Mouse (Mus musculus) gastrocnemius, postnatal 25 days (tissue): ENCODE measurements around the gene Slc2a12. TPM values are rescaled to one million over a fixed set of nuclear protein-coding genes. Genes with fewer than 3 reads are reported as not detected.

Experiments
- DNase-seq: peaks from one replicate; pipeline ENCODE4 v3.0.0; 2022
- microRNA-seq, 2 experiments: library from miRNA; unstranded; fragments of <30 nt; microRNA quantifications; one replicate each; pipeline ENCODE4 v1.2.0; 2021; ENCODE audit warnings: borderline replicate concordance in 2 of 2
- total RNA-seq, 2 experiments: library from RNA; stranded (reverse); gene quantifications; 1 replicate in 1 of 2; 2 replicates in 1 of 2; pipeline ENCODE4 v1.2.3; 2021

The Slc2a12 gene
- total RNA-seq, 2 experiments from 2014 or later: 9.9 to 11.6 TPM

- DNase-seq: no peak
Measured at GRCm38 (mm10) chr10:22728257-22728656, 83.4 kb downstream of the Slc2a12 start.

DNA sequence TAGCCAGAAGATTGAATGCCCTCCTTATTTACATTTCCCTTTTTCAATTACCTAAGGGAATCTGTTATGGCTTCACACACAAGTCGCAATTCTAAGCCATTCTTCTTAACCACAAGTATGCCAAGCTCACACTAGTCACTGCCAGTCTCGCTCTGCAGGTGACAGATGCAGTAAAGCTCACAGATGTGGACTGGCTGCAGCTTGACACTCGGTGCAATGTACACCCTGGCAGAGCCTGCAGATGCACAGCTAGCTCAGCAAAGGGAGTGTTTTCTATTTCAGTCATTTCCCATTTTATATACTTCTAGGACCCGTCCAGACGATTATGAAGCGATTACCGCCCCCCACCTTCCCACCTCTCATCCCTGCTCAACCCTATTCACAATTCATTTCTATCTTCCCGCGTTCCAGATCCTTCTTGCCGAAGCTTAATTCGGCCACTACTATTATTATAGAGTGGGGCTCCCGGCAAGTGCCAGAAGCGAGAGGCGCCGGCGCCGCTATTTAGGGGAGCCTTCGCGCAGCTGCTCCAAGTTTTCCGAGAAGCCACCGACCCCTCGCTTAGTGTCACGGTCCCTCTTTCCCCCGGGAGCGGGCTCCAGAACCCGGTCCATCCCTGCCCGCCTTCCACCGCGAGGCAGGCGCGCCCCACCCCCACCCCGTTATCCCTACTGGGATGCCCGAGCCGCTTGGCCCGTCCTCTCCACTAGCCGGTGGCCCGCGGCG, 85.6 kb downstream of the Slc2a12 start:
- no peak for DNase-seq

DNA sequence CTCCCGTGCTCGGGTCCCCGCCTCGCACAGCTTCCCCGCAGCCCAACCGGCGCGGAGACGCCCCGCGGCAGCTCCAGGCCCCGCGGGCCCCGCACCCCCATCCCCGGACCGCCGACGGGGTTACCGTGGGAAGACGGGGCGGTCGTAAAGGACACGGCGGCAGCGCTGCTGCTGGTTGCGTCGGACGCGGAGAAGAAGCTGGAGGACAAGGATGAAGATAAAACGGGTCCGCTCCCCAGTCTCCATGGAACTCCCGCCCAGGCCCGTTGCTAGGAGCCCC, 86.1 kb downstream of the Slc2a12 start:
- no peak for DNase-seq

DNA sequence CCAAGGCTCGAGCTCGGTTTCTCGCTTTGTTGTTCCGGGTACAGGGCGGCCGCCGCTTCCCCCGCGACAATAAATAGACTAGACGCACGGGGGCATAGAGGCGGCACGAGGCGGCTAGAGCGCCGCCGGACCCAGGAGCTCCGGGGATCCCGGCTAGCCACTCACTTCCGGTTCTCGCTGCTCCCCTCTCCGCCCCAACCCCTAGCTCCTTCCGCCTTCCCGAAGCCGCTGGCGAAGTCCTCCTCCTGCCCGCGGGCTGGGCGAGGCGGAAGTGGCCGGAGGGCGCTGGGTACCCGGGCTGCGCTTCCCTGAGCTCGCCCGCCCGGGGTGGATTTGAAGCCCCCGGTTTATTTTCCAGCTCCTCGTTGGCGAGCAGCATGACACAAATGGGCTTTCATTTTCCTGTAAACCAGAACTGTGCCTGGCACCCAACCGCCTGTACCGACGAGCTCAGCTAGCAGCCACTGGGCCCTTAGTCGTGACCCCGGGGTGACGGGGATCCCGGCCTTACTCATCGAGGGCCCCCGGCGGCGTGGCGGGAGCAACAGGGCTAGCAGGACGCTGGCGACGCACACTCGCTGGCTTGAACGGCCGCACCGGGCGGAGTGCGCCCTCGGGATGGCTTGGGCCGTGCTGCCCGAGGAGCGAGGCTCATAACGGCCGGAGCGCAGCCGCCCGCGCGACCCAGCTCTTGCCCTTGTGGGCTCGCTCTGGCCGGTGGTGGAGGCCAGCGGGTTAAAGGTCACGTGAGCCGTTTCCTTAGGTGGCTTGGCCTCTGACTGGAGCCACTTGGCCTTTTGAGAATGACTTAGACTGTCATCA, 86.7 kb downstream of the Slc2a12 start, which contains the start of gene Tbpl1:
TSS of gene Tbpl1 (minus strand) at position 667 of the 822 bp plus-strand sequence.
- peak; percentile 96 for DNase-seq

- no peak for DNase-seq
Measured at GRCm38 (mm10) chr10:22732181-22732580, 87.4 kb downstream of the Slc2a12 start.

- no peak for DNase-seq
Measured at GRCm38 (mm10) chr10:22745922-22746321, 101.1 kb downstream of the Slc2a12 start.

GRCm38 (mm10) chr10:22746334-22747322, 101.8 kb downstream of the Slc2a12 start:
- DNase-seq: no peak

DNA sequence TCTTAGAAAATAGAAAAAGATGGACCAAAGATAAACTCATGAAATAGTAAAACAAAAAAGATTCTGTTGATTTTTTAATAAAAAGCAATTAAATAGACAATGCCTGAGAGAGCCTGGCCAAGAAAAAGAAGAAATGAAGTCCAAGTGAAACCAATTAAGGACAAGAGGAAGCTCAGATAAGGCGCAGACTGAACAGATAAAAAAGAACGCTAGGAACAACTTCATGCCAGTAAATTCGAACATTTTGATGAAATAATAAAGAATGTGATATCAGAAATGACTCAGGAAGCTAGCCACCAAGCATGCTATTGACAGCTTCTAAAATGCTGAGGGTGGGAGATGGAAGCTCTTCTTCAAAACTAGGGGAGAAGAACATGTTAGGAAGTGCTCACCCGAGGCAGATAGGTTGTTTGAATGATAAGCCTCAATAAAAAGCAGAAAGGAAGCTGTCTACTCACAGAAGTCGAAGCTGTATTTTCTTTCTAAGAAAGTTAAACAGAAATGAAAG, 106.4 kb downstream of the Slc2a12 start:
- DNase-seq: no peak

Small RNAs within 50 kb of the gene (microRNA-seq; reads per million reads assigned to microRNA genes)
- gene Mir7663: 0 to 0.26 reads per million in 2 experiments

Other genes starting within 250 kb of the Slc2a12 start
- 10 to 100 TPM; 17.0 to 22.9 TPM for gene Tbpl1, start 86.9 kb downstream of the Slc2a12 start, total RNA-seq
- gene Tcf21, start 175.2 kb downstream of the Slc2a12 start, total RNA-seq: not detected